Mouse (Mus musculus) heart, adult 2 months (tissue): ENCODE results near the gene Rex1bd.

Experiments used
- CTCF ChIP-seq: fragments of 200-600 bp; IDR thresholded peaks from 2 replicates; pipeline ENCODE4 v1.8.1; 2022; ENCODE audit warnings: antibody characterized with exemption, mild to moderate bottlenecking, moderate library complexity
- EP300 ChIP-seq: fragments of 200-500 bp; IDR thresholded peaks from 2 replicates; pipeline ENCODE4 v1.6.1; 2011; ENCODE audit warnings: low read depth, low read length, control low read depth; ENCODE audit not compliant: insufficient read depth
- POLR2A ChIP-seq: fragments of 200-500 bp; IDR thresholded peaks from 2 replicates; pipeline ENCODE4 v1.6.1; 2011; ENCODE audit warnings: mild to moderate bottlenecking, low read depth, low read length, control low read depth; ENCODE audit not compliant: insufficient read depth

- TF ChIP-seq POLR2A (peak; percentile 94), EP300 (peak; percentile 80; the same call in 1 of the 2 replicates), CTCF (no peak)
These were observed 3.8 kb upstream of the Rex1bd start, which contains the start of gene Uba52 for GRCm38 (mm10) chr8:70510228-70510915.
